Mouse (Mus musculus) stomach, postnatal 0 days (tissue): Measurements from ENCODE around the gene Sema4g.

ENCODE experiments used
- CTCF ChIP-seq: IDR thresholded peaks from 2 replicates; pipeline ENCODE4 v1.5.1; 2016; ENCODE audit warnings: antibody characterized with exemption, low read depth, mild to moderate bottlenecking, moderate library complexity
- EP300 ChIP-seq: optimal IDR thresholded peaks from 2 replicates; pipeline ENCODE3; 2016; ENCODE audit warnings: antibody characterized with exemption

DNA sequence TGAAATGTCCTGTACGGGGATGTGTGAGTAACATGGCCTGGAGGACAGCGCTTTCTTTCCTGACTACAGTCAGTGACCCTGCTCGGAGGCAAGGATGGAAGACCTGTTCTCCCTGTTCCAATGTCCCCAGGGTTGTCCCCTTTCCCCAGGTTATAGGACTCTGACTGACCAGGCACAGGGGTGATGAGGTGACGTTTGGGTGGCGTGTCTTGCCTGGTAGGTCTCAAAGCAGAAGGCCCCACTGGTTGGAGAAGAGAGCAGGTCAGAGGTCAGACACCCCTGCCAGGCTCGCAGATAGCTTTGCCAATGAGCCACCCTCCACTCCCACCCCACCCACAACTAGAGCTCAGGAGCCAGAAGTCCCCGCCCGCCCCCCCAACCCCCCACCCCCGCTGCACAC lies 40.7 kb downstream of the Sema4g start:
- TF ChIP-seq EP300 (no peak), CTCF (no peak)
